ENCODE assay signal across 10 mouse cellular contexts in the genomic region with DNA sequence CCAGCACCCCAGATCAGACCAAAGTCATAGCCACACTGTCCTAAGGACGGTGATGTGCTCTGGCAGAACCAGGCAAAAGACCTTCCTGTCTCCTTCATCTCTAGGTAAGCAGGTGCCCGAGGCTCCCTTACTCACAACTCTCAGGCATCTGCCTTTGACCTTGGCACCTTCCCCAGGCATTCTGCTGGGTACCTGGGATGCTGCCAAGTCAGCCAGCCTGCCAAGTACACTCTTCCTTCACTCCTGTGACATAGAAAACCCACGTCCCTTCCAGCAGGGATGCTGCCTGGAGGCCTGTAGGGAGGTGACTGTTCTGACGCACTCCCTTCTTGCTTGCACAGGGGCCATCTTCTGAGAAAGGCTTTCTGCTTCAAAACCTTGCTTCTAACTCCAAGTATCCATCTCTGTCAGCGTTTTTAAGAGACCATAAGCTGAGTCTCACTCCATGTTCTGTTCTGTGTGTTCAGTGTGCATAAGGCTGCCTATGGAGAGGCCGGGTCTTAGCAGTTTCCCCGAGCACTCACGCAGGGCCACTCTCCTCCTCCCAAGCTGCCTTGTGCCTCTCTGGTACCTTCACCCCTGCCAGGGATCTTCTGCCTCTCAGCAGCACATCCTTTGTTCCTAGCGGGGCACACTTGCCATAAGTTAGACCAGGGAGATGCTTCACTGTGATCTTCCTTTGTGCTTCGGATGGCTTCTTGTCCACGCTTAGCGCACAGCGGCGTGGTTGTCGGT. TPM values are rescaled to one million over a fixed set of nuclear protein-coding genes. Genes with fewer than 3 reads are reported as not detected.
DNase-seq lines count a peak whose midpoint lies in the region; ATAC-seq and TF ChIP-seq lines count a peak whose summit lies in the region.
"Had no signal": no experiment of that assay in that cellular context is flagged by ENCODE, and none has a peak within 500 bp of the region (broad histone marks: within the 10 kb centered on the region; RNA-seq: fewer than 3 reads in every experiment).

No protein-coding gene starts in this region.

- WGBS in embryonic facial prominence, embryonic 14.5 days, result 77% methylated on average over 15 of the region's 15 CpGs
- 83% methylated on average over 15 of the region's 15 CpGs for WGBS in limb, embryonic 13.5 days

- H3K36me3 ChIP-seq in embryonic facial prominence, embryonic 14.5 days (ENCODE audit: control insufficient read depth, insufficient read depth, low read length), result no peaks in the 10 kb centered on the region
- no peaks in the 10 kb centered on the region for H3K36me3 ChIP-seq in limb, embryonic 13.5 days

- ATAC-seq in Patski, result peak; percentile 31
- peak; percentile 51; the same call in 1 of the 2 replicates for ATAC-seq in embryonic facial prominence, embryonic 14.5 days (ENCODE audit: low read depth)
- ATAC-seq in limb, embryonic 13.5 days (ENCODE audit: low FRiP score, low read depth), result no peak

- H3K4me3 ChIP-seq in embryonic facial prominence, embryonic 14.5 days (ENCODE audit: low read depth, low read length), result no peak overlapping the region
- H3K4me3 ChIP-seq in limb, embryonic 13.5 days, result no peak overlapping the region

- POLR2A ChIA-PET in Patski (lab: Charles Lee), result interaction anchor here (0.5 to 2.2 kb wide), 5 partner anchors 12 to 93 kb away, joined by 3 to 8 read pairs (median 4); partner anchors contain the start of gene Igfbp2

- no peak for TF ChIP-seq CTCF in Patski (IDR thresholded peaks at IDR 0.05)

- in situ Hi-C loops in Patski (cut with MboI; ENCODE audit: low pct_unique_long_range_greater_than_20kb), result no loop called here

- H3K4me2 ChIP-seq in embryonic facial prominence, embryonic 14.5 days (ENCODE audit: low read depth, low read length), result no peak overlapping the region
- H3K4me2 ChIP-seq in limb, embryonic 13.5 days (replicated peaks), result no peak overlapping the region

- CTCF ChIA-PET in Patski (lab: Charles Lee), result interaction anchor here (0.8 to 0.9 kb wide), 2 partner anchors 20 to 59 kb away, joined by 3 to 4 read pairs; no protein-coding TSS in a partner anchor

- peak overlapping the region; percentile 41; the same call in 1 of the 2 replicates for H3K27ac ChIP-seq in embryonic facial prominence, embryonic 14.5 days (replicated peaks; ENCODE audit: low read depth, low read length)
- H3K27ac ChIP-seq in limb, embryonic 13.5 days, result 0 out of 2 replicates have a peak overlapping the region, but pooled peaks have one; percentile 23

- intact Hi-C loops in heart, postnatal 25 days (cut with DNase I), result no loop called here

- no peaks in the 10 kb centered on the region for H3K9me3 ChIP-seq in embryonic facial prominence, embryonic 14.5 days (ENCODE audit: control insufficient read depth, low read length)
- H3K9me3 ChIP-seq in limb, embryonic 13.5 days, result no peaks in the 10 kb centered on the region

- peaks cover 9% of the 10 kb centered on the region for H3K4me1 ChIP-seq in embryonic facial prominence, embryonic 14.5 days (ENCODE audit: control insufficient read depth, insufficient read depth, low read length)
- peaks cover 29% of the 10 kb centered on the region for H3K4me1 ChIP-seq in limb, embryonic 13.5 days

- peak overlapping the region; percentile 8; the same call in 1 of the 2 replicates for H3K9ac ChIP-seq in embryonic facial prominence, embryonic 14.5 days (ENCODE audit: low read depth, low read length)
- no peak overlapping the region for H3K9ac ChIP-seq in limb, embryonic 13.5 days

- H3K27me3 ChIP-seq in Patski, result no peaks in the 10 kb centered on the region
- no peaks in the 10 kb centered on the region for H3K27me3 ChIP-seq in embryonic facial prominence, embryonic 14.5 days (replicated peaks; ENCODE audit: control insufficient read depth, insufficient read depth, low read length)
- 0 out of 2 replicates have a peak, but pooled peaks cover 2% of the 10 kb centered on the region for H3K27me3 ChIP-seq in limb, embryonic 13.5 days

- DNase-seq in heart, adult 11 months, result peak; percentile 92
- DNase-seq in heart, postnatal 25 days (ENCODE audit: low spot score), result no peak
- DNase-seq in Patski (ENCODE audit: low read depth, low spot score) (no peak), adipocyte (ENCODE audit: low spot score) (no peak)
- DNase-seq in embryonic facial prominence, embryonic 14.5 days (ENCODE audit: low spot score), result no peak
- no peak for DNase-seq in thymus, postnatal 10 days (ENCODE audit: low spot score in 2 of 2)
- DNase-seq in T-cell, adult 2 months (ENCODE audit: low spot score), result no peak

RNA-seq across cellular contexts. Expression of gene Rpl37a, which starts 28.0 kb away (rescaled TPM):
- total RNA-seq in heart, postnatal 25 days (2021), result 100 to 1,000 TPM; 571 to 619 TPM
- polyA plus RNA-seq in Patski (2021), result 628 TPM
- 2,077 and 2,336 TPM in 2 replicates for polyA plus RNA-seq in embryonic facial prominence, embryonic 14.5 days (2014; fragmentation: Nextera tagmentation; extraction: Ambion mirVana)
- 1,700 and 1,730 TPM in 2 replicates for polyA plus RNA-seq in limb, embryonic 13.5 days (2015; fragmentation: Nextera tagmentation; extraction: Ambion mirVana)

RNA-seq across cellular contexts. Expression of gene Ankar, which starts 38.7 kb away (rescaled TPM):
- total RNA-seq in heart, postnatal 25 days (2021), result not detected
- polyA plus RNA-seq in Patski (2021), result not detected
- polyA plus RNA-seq in embryonic facial prominence, embryonic 14.5 days (2014; fragmentation: Nextera tagmentation; extraction: Ambion mirVana), result not detected in 2 replicates
- not detected in 2 replicates for polyA plus RNA-seq in limb, embryonic 13.5 days (2015; fragmentation: Nextera tagmentation; extraction: Ambion mirVana)
- total RNA-seq: left cerebral cortex, postnatal 14 days had no signal
- polyA plus RNA-seq: cortical plate, adult 2 months had no signal
